Mouse (Mus musculus) left cerebral cortex, adult 2 months (tissue): ENCODE data around the gene Rap1gds1. TPM values are rescaled to one million over a fixed set of nuclear protein-coding genes. Genes with fewer than 3 reads are reported as not detected.

Source experiments
- DNase-seq, 2 experiments: peaks; one replicate each; pipeline ENCODE4 v3.0.0; 2021 to 2022; ENCODE audit warnings: low spot score in 2 of 2, mixed read lengths in 1 of 2; ENCODE audit errors: extremely low spot score in 1 of 2
- H3K27ac ChIP-seq: fragments of 200-600 bp; 2 replicates; pipeline ENCODE4 v1.8.1; 2022
- H3K4me3 ChIP-seq: fragments of 200-600 bp; 2 replicates; pipeline ENCODE4 v1.8.1; 2022
- CTCF ChIP-seq: fragments of 200-600 bp; IDR thresholded peaks from 2 replicates; pipeline ENCODE4 v1.8.1; 2022; ENCODE audit warnings: antibody characterized with exemption, mild to moderate bottlenecking, moderate library complexity
- intact Hi-C: fragments of 180-260 bp; cut with DNase I; formaldehyde crosslinking; loops from one replicate; pipeline ENCODE4 v1.15.1; 2025
- long read RNA-seq, 2 experiments: library from polyadenylated mRNA; stranded (forward); transcript quantifications; one replicate each; pipeline ENCODE4 v2.0.0; 2021; ENCODE audit warnings: borderline mapping rate in 2 of 2
- total RNA-seq, 2 experiments: library from RNA; stranded (reverse); gene quantifications; 2 replicates each; pipeline ENCODE4 v1.2.3; 2021

Rap1gds1 gene
- 100 to 1,000 TPM; 247 to 268 TPM for total RNA-seq
- long read RNA-seq, experiment 1, transcript Rap1gds1-205 (15 exons, 3,598 nt), result minor isoform, 10 of 286 reads
- long read RNA-seq, experiment 1, transcript Rap1gds1-201 (14 exons, 3,383 nt), result major isoform, 176 of 286 reads
- long read RNA-seq, experiment 1, transcript Rap1gds1-202 (15 exons, 3,669 nt), result minor isoform, 40 of 286 reads
- long read RNA-seq, experiment 1, partial matches to known transcripts, result 22 of 286 reads
- long read RNA-seq, experiment 1, other reads (novel, unspliced or antisense), result 38 of 286 reads
- long read RNA-seq, experiment 2, transcript Rap1gds1-201 (14 exons, 3,383 nt), result major isoform, 109 of 203 reads
- long read RNA-seq, experiment 2, transcript Rap1gds1-205 (15 exons, 3,598 nt), result minor isoform, 8 of 203 reads
- long read RNA-seq, experiment 2, transcript Rap1gds1-202 (15 exons, 3,669 nt), result minor isoform, 32 of 203 reads
- long read RNA-seq, experiment 2, partial matches to known transcripts, result 14 of 203 reads
- long read RNA-seq, experiment 2, other reads (novel, unspliced or antisense), result 40 of 203 reads

- intact Hi-C loops, result loop anchor here (1.0 to 10.0 kb wide), 7 partner anchors 34 to 590 kb away; partner anchors contain the start of genes Eif4e, Metap1 and Tspan5
Observed at GRCm38 (mm10) chr3:139074484-139075211, at the start of gene Rap1gds1. Rap1gds1 (minus strand) TSS chr3:139075201.

GRCm38 (mm10) chr3:139118446-139118845, 43.4 kb upstream of the Rap1gds1 start:
- TF ChIP-seq CTCF, result no peak
- no peak for DNase-seq
- no peak overlapping the region for H3K4me3 ChIP-seq
- intact Hi-C loops, result no loop called here
- no peak overlapping the region for H3K27ac ChIP-seq

More at GRCm38 (mm10) chr3:139074484-139075211, at the start of gene Rap1gds1:
- H3K4me3 ChIP-seq, result peak within 1 kb of the TSS; percentile 93
- TF ChIP-seq CTCF, result no peak
- peak within 1 kb of the TSS; percentile 98 for H3K27ac ChIP-seq
- peak; percentile 75 to 76 for DNase-seq

GRCm38 (mm10) chr3:139116733-139117337, 41.8 kb upstream of the Rap1gds1 start:
- DNase-seq, result no peak
- no peak overlapping the region for H3K4me3 ChIP-seq
- H3K27ac ChIP-seq, result no peak overlapping the region
- no peak for TF ChIP-seq CTCF
- intact Hi-C loops, result no loop called here

- DNase-seq, result no peak
- TF ChIP-seq CTCF, result no peak
- intact Hi-C loops, result no loop called here
- Histone ChIP-seq H3K27ac (no peak overlapping the region), H3K4me3 (no peak overlapping the region)
Observed at GRCm38 (mm10) chr3:139112335-139112973, 37.5 kb upstream of the Rap1gds1 start.

- Histone ChIP-seq H3K27ac (no peak overlapping the region), H3K4me3 (no peak overlapping the region)
- no peak for DNase-seq
- no peak for TF ChIP-seq CTCF
- intact Hi-C loops, result no loop called here
Observed at GRCm38 (mm10) chr3:139111877-139112276, 36.9 kb upstream of the Rap1gds1 start.

- Histone ChIP-seq H3K4me3 (no peak overlapping the region), H3K27ac (no peak overlapping the region)
- no peak for TF ChIP-seq CTCF
- intact Hi-C loops, result loop anchor here (1.0 to 10.0 kb wide), 2 partner anchors 33 to 363 kb away; partner anchors contain the start of genes Rap1gds1 and Tspan5
- DNase-seq, result peak in 1 of 2 experiments; percentile 24
Observed at GRCm38 (mm10) chr3:139108176-139108575, 33.2 kb upstream of the Rap1gds1 start.

GRCm38 (mm10) chr3:139103914-139104313, 28.9 kb upstream of the Rap1gds1 start:
- DNase-seq, result peak in 1 of 2 experiments; percentile 14
- TF ChIP-seq CTCF, result no peak
- peak overlapping the region; percentile 67 for H3K27ac ChIP-seq
- no peak overlapping the region for H3K4me3 ChIP-seq
- intact Hi-C loops, result loop anchor here (10.0 kb wide), 1 partner anchor 359 kb away; the partner anchor contains the start of gene Tspan5

- peak overlapping the region; percentile 67 for H3K27ac ChIP-seq
- DNase-seq, result no peak
- H3K4me3 ChIP-seq, result no peak overlapping the region
- TF ChIP-seq CTCF, result no peak
- intact Hi-C loops, result loop anchor here (10.0 kb wide), 1 partner anchor 359 kb away; the partner anchor contains the start of gene Tspan5
Observed at GRCm38 (mm10) chr3:139103346-139103745, 28.3 kb upstream of the Rap1gds1 start.

- no peak for TF ChIP-seq CTCF
- H3K4me3 ChIP-seq, result no peak overlapping the region
- no peak for DNase-seq
- intact Hi-C loops, result loop anchor here (10.0 kb wide), 1 partner anchor 357 kb away; the partner anchor contains the start of gene Tspan5
- no peak overlapping the region for H3K27ac ChIP-seq
Observed at GRCm38 (mm10) chr3:139101941-139102340, 26.9 kb upstream of the Rap1gds1 start.

- Histone ChIP-seq H3K27ac (no peak overlapping the region), H3K4me3 (no peak overlapping the region)
- no peak for DNase-seq
- intact Hi-C loops, result no loop called here
- TF ChIP-seq CTCF, result no peak
Observed at GRCm38 (mm10) chr3:139099284-139099683, 24.3 kb upstream of the Rap1gds1 start.

GRCm38 (mm10) chr3:139095894-139096293, 20.9 kb upstream of the Rap1gds1 start:
- no peak overlapping the region for H3K27ac ChIP-seq
- no peak overlapping the region for H3K4me3 ChIP-seq
- intact Hi-C loops, result no loop called here
- TF ChIP-seq CTCF, result no peak
- no peak for DNase-seq
